Mouse (Mus musculus): ENCODE results near the gene Hist1h4m. TPM values are rescaled to one million over a fixed set of nuclear protein-coding genes. Genes with fewer than 3 reads are reported as not detected.

Gene Hist1h4m
- total RNA-seq, 1 experiment, result 9.8 TPM

GRCm38 (mm10) chr13:21855146-21855545 is 43.6 kb downstream of the Hist1h4m start:
- no peak overlapping the region for H3K9ac ChIP-seq (ENCODE audit: insufficient read depth, low read depth, low read length, poor library complexity, severe bottlenecking)

GRCm38 (mm10) chr13:21855698-21856162 is 44.2 kb downstream of the Hist1h4m start:
- Histone ChIP-seq H3K27ac (ENCODE audit: insufficient read depth, low read depth, low read length, poor library complexity, severe bottlenecking) (peak overlapping the region; percentile 57; the same call in 1 of the 2 replicates), H3K9me3 (ENCODE audit: control insufficient read depth, insufficient read depth, low read depth, low read length) (no peaks in the 10 kb centered on the region), H3K4me1 (ENCODE audit: control insufficient read depth in 2 of 2, insufficient read depth in 2 of 2, low read length in 2 of 2, poor library complexity in 1 of 2) (peaks cover 6 to 9% of the 10 kb centered on the region in 2 experiments), H3K36me3 (ENCODE audit: control insufficient read depth, insufficient read depth, low read length, poor library complexity, severe bottlenecking) (no peaks in the 10 kb centered on the region), H3K9ac (ENCODE audit: insufficient read depth, low read depth, low read length, poor library complexity, severe bottlenecking) (peak overlapping the region; percentile 57; the same call in 1 of the 2 replicates), H3K4me3 (ENCODE audit: insufficient read depth in 1 of 2, low read depth in 1 of 2, low read length in 2 of 2, poor library complexity in 1 of 2, severe bottlenecking in 1 of 2) (peak overlapping the region; percentile 73 to 82)
- TF ChIP-seq CHD2 (IDR thresholded peaks at IDR 0.05; ENCODE audit: low read depth, low read length) (no peak), MAFK (IDR thresholded peaks at IDR 0.05; ENCODE audit: insufficient read depth, low read depth, low read length) (peak; percentile 97), ZC3H11A (IDR thresholded peaks at IDR 0.05; ENCODE audit: borderline replicate concordance, low read depth, low read length) (no peak), ZNF384 (IDR thresholded peaks at IDR 0.05; ENCODE audit: low read depth, low read length) (0 out of 2 replicates have a peak, but pooled peaks have one; percentile 9), HCFC1 (IDR thresholded peaks at IDR 0.05; ENCODE audit: borderline replicate concordance, insufficient read depth, low read length) (no peak)
- peak; percentile 59 for DNase-seq (ENCODE audit: low read depth, low spot score)
- in situ Hi-C loops (cut with MboI; ENCODE audit: low sequenced_read_pairs in 2 of 2, unreplicated experiment in 2 of 2), result loop anchor here in 1 of 2 experiments (25.0 kb wide), 1 partner anchor 1557 kb away; the partner anchor contains the start of gene Abt1

More at GRCm38 (mm10) chr13:21855146-21855545, 43.6 kb downstream of the Hist1h4m start:
- DNase-seq (ENCODE audit: low read depth, low spot score), result peak; percentile 60
- Histone ChIP-seq H3K36me3 (ENCODE audit: control insufficient read depth, insufficient read depth, low read length, poor library complexity, severe bottlenecking) (no peaks in the 10 kb centered on the region), H3K9me3 (ENCODE audit: control insufficient read depth, insufficient read depth, low read depth, low read length) (no peaks in the 10 kb centered on the region), H3K4me1 (ENCODE audit: control insufficient read depth in 2 of 2, insufficient read depth in 2 of 2, low read length in 2 of 2, poor library complexity in 1 of 2) (peaks cover 5 to 8% of the 10 kb centered on the region in 2 experiments), H3K27ac (ENCODE audit: insufficient read depth, low read depth, low read length, poor library complexity, severe bottlenecking) (no peak overlapping the region; the same call in 1 of the 2 replicates), H3K4me3 (ENCODE audit: insufficient read depth in 1 of 2, low read depth in 1 of 2, low read length in 2 of 2, poor library complexity in 1 of 2, severe bottlenecking in 1 of 2) (peak overlapping the region; percentile 73 to 82; a peak in 3 of 4 replicates)
- in situ Hi-C loops (cut with MboI; ENCODE audit: low sequenced_read_pairs in 2 of 2, unreplicated experiment in 2 of 2), result loop anchor here in 1 of 2 experiments (25.0 kb wide), 1 partner anchor 1557 kb away; the partner anchor contains the start of gene Abt1
- peak; percentile 84 for TF ChIP-seq MAFK (IDR thresholded peaks at IDR 0.05; ENCODE audit: insufficient read depth, low read depth, low read length)
- TF ChIP-seq HCFC1 (IDR thresholded peaks at IDR 0.05; ENCODE audit: borderline replicate concordance, insufficient read depth, low read length), result 0 out of 2 replicates have a peak, but pooled peaks have one; percentile 23
- no peak for TF ChIP-seq ZC3H11A (IDR thresholded peaks at IDR 0.05; ENCODE audit: borderline replicate concordance, low read depth, low read length)
- no peak for TF ChIP-seq ZNF384 (IDR thresholded peaks at IDR 0.05; ENCODE audit: low read depth, low read length)

- no peak overlapping the region; the same call in 1 of the 2 replicates for H3K9ac ChIP-seq (ENCODE audit: insufficient read depth, low read depth, low read length, poor library complexity, severe bottlenecking)
- no peaks in the 10 kb centered on the region for H3K36me3 ChIP-seq (ENCODE audit: control insufficient read depth, insufficient read depth, low read length, poor library complexity, severe bottlenecking)
- no peak overlapping the region for H3K4me3 ChIP-seq (ENCODE audit: insufficient read depth in 1 of 2, low read depth in 1 of 2, low read length in 2 of 2, poor library complexity in 1 of 2, severe bottlenecking in 1 of 2)
- TF ChIP-seq ZC3H11A (IDR thresholded peaks at IDR 0.05; ENCODE audit: borderline replicate concordance, low read depth, low read length), result no peak
- no peak for TF ChIP-seq CHD2 (IDR thresholded peaks at IDR 0.05; ENCODE audit: low read depth, low read length)
- TF ChIP-seq ZNF384 (IDR thresholded peaks at IDR 0.05; ENCODE audit: low read depth, low read length), result no peak
- no peak for TF ChIP-seq HCFC1 (IDR thresholded peaks at IDR 0.05; ENCODE audit: borderline replicate concordance, insufficient read depth, low read length)
- TF ChIP-seq MAFK (IDR thresholded peaks at IDR 0.05; ENCODE audit: insufficient read depth, low read depth, low read length), result no peak
- no peaks in the 10 kb centered on the region for H3K9me3 ChIP-seq (ENCODE audit: control insufficient read depth, insufficient read depth, low read depth, low read length)
- in situ Hi-C loops (cut with MboI; ENCODE audit: low sequenced_read_pairs in 2 of 2, unreplicated experiment in 2 of 2), result loop anchor here in 1 of 2 experiments (25.0 kb wide), 1 partner anchor 1551 kb away; the partner anchor contains the start of gene Abt1
- peak; percentile 70 for DNase-seq (ENCODE audit: low read depth, low spot score)
- H3K27ac ChIP-seq (ENCODE audit: insufficient read depth, low read depth, low read length, poor library complexity, severe bottlenecking), result no peak overlapping the region
- H3K4me1 ChIP-seq (ENCODE audit: control insufficient read depth in 2 of 2, insufficient read depth in 2 of 2, low read length in 2 of 2, poor library complexity in 1 of 2), result peaks cover 15 to 17% of the 10 kb centered on the region in 2 experiments
Measured at GRCm38 (mm10) chr13:21861608-21862007, 50.1 kb downstream of the Hist1h4m start.

Other genes with a start within 250 kb of the Hist1h4m start
- gene Olfr1364, start 230.0 kb upstream of the Hist1h4m start, total RNA-seq (2012; rRNA removed), result not detected in 2 replicates
- not detected in 2 replicates for gene Olfr1362, start 197.7 kb upstream of the Hist1h4m start, total RNA-seq (2012; rRNA removed)
- 0.13 TPM in 1 of 2 replicates, not detected in the other for gene Olfr11, start 169.2 kb upstream of the Hist1h4m start, total RNA-seq (2012; rRNA removed)
- gene Olfr1361, start 148.4 kb upstream of the Hist1h4m start, total RNA-seq (2012; rRNA removed), result not detected in 2 replicates
- gene Olfr1360, start 134.3 kb upstream of the Hist1h4m start, total RNA-seq (2012; rRNA removed), result not detected in 2 replicates
- not detected in 2 replicates for gene Olfr1359, start 113.6 kb upstream of the Hist1h4m start, total RNA-seq (2012; rRNA removed)
- gene Hist1h2bl, start 95.6 kb upstream of the Hist1h4m start, total RNA-seq (2012; rRNA removed), result 1,275 and 1,694 TPM in 2 replicates
- gene Hist1h2ai, start 95.3 kb upstream of the Hist1h4m start, total RNA-seq (2012; rRNA removed), result 1,685 and 2,304 TPM in 2 replicates
- 2,227 and 2,394 TPM in 2 replicates for gene Hist1h3h, start 94.1 kb upstream of the Hist1h4m start, total RNA-seq (2012; rRNA removed)
- gene Hist1h2bm, start 89.7 kb upstream of the Hist1h4m start, total RNA-seq (2012; rRNA removed), result 468 and 757 TPM in 2 replicates
- 158 and 260 TPM in 2 replicates for gene Hist1h4j, start 76.7 kb upstream of the Hist1h4m start, total RNA-seq (2012; rRNA removed)
- gene Hist1h4k, start 61.2 kb upstream of the Hist1h4m start, total RNA-seq (2012; rRNA removed), result 2,674 and 2,766 TPM in 2 replicates
- gene Hist1h2ak, start 57.9 kb upstream of the Hist1h4m start, total RNA-seq (2012; rRNA removed), result 1,029 and 1,218 TPM in 2 replicates
- 306 and 496 TPM in 2 replicates for gene Hist1h2bn, start 57.6 kb upstream of the Hist1h4m start, total RNA-seq (2012; rRNA removed)
- 619 and 849 TPM in 2 replicates for gene Hist1h1b, start 31.1 kb upstream of the Hist1h4m start, total RNA-seq (2012; rRNA removed)
- gene Hist1h3i, start 28.4 kb upstream of the Hist1h4m start, total RNA-seq (2012; rRNA removed), result 874 and 1,089 TPM in 2 replicates
- gene Hist1h2an, start 24.5 kb upstream of the Hist1h4m start, total RNA-seq (2012; rRNA removed), result 657 and 889 TPM in 2 replicates
- 634 and 879 TPM in 2 replicates for gene Hist1h2bp, start 24.3 kb upstream of the Hist1h4m start, total RNA-seq (2012; rRNA removed)
- 1,775 and 2,433 TPM in 2 replicates for gene Hist1h2bq, start 1.5 kb upstream of the Hist1h4m start, total RNA-seq (2012; rRNA removed)
- 669 TPM in 1 of 2 replicates, not detected in the other for gene Hist1h2ao, start 1.3 kb upstream of the Hist1h4m start, total RNA-seq (2012; rRNA removed)
- gene Hist1h4n, start 20.4 kb downstream of the Hist1h4m start, total RNA-seq (2012; rRNA removed), result 2,365 and 3,405 TPM in 2 replicates
- 3,404 and 3,578 TPM in 2 replicates for gene Hist1h2ap, start 21.8 kb downstream of the Hist1h4m start, total RNA-seq (2012; rRNA removed)
- 1,712 and 2,111 TPM in 2 replicates for gene Hist1h2br, start 22.0 kb downstream of the Hist1h4m start, total RNA-seq (2012; rRNA removed)
- gene Zfp184, start 133.3 kb downstream of the Hist1h4m start, total RNA-seq (2012; rRNA removed), result 5.4 and 6.2 TPM in 2 replicates
- gene Pom121l2, start 169.4 kb downstream of the Hist1h4m start, total RNA-seq (2012; rRNA removed), result 0.26 and 0.31 TPM in 2 replicates
- gene Prss16, start 198.0 kb downstream of the Hist1h4m start, total RNA-seq (2012; rRNA removed), result 2.6 and 2.9 TPM in 2 replicates
- gene Hist1h2ah, start 223.8 kb downstream of the Hist1h4m start, total RNA-seq (2012; rRNA removed), result 1,543 and 2,450 TPM in 2 replicates
- 1,340 and 1,966 TPM in 2 replicates for gene Hist1h2bk, start 224.1 kb downstream of the Hist1h4m start, total RNA-seq (2012; rRNA removed)
- gene Hist1h4i, start 229.6 kb downstream of the Hist1h4m start, total RNA-seq (2012; rRNA removed), result 814 and 830 TPM in 2 replicates
- 786 and 868 TPM in 2 replicates for gene Hist1h2ag, start 231.2 kb downstream of the Hist1h4m start, total RNA-seq (2012; rRNA removed)
- gene Hist1h2bj, start 231.5 kb downstream of the Hist1h4m start, total RNA-seq (2012; rRNA removed), result 1,371 and 1,735 TPM in 2 replicates

Data from ES-E14 (cell line).